Mouse (Mus musculus): Measurements from ENCODE around the gene Fam110a.

Fam110a gene

GRCm38 (mm10) chr2:151997190-151997575 lies 17.2 kb upstream of the Fam110a start:
- DNase-seq = peak; percentile 38

GRCm38 (mm10) chr2:151996229-151997189 lies 16.5 kb upstream of the Fam110a start, which contains the start of gene Slc52a3:
Gene Slc52a3, plus strand, starts transcription at chr2:151996511.
- DNase-seq = peak; percentile 95

GRCm38 (mm10) chr2:151994350-151995122 lies 14.5 kb upstream of the Fam110a start:
- DNase-seq = peak; percentile 89

GRCm38 (mm10) chr2:151991446-151991845 lies 11.4 kb upstream of the Fam110a start:
- DNase-seq = no peak

- no peak for DNase-seq
Observed at GRCm38 (mm10) chr2:151990985-151991394, 11.0 kb upstream of the Fam110a start.

GRCm38 (mm10) chr2:151988978-151989377 lies 9.0 kb upstream of the Fam110a start:
- DNase-seq = no peak

- no peak for DNase-seq
Observed at GRCm38 (mm10) chr2:151986958-151987357, 6.9 kb upstream of the Fam110a start.

- DNase-seq = peak; percentile 48
Observed at GRCm38 (mm10) chr2:151985426-151986172, 5.6 kb upstream of the Fam110a start.

GRCm38 (mm10) chr2:151984019-151984418 lies 4.0 kb upstream of the Fam110a start:
- no peak for DNase-seq

- no peak for DNase-seq
Observed at GRCm38 (mm10) chr2:151982476-151982875, 2.5 kb upstream of the Fam110a start.

GRCm38 (mm10) chr2:151981268-151981667 lies 1.2 kb upstream of the Fam110a start:
- no peak for DNase-seq

GRCm38 (mm10) chr2:151980355-151980693 lies 305 bp upstream of the Fam110a start:
- no peak for DNase-seq

- DNase-seq = peak; percentile 45
Observed at GRCm38 (mm10) chr2:151978494-151978893, 1.5 kb downstream of the Fam110a start.

- no peak for DNase-seq
Observed at GRCm38 (mm10) chr2:151977689-151978440, 2.2 kb downstream of the Fam110a start.

GRCm38 (mm10) chr2:151976067-151976466 lies 4.0 kb downstream of the Fam110a start:
- peak; percentile 59 for DNase-seq

- no peak for DNase-seq
Observed at GRCm38 (mm10) chr2:151975295-151975694, 4.7 kb downstream of the Fam110a start.

GRCm38 (mm10) chr2:151973595-151974562 lies 6.1 kb downstream of the Fam110a start:
- DNase-seq = peak; percentile 78

GRCm38 (mm10) chr2:151972880-151973594 lies 7.0 kb downstream of the Fam110a start:
- DNase-seq = no peak

- no peak for DNase-seq
Observed at GRCm38 (mm10) chr2:151971748-151972147, 8.3 kb downstream of the Fam110a start.
